Mouse (Mus musculus) fat pad, adult 2 months (tissue): ENCODE results near the gene Olfm1.

ENCODE experiments used
- DNase-seq: peaks from one replicate; pipeline ENCODE4 v3.0.0-alpha.2; 2011; ENCODE audit warnings: low read depth, low spot score; ENCODE audit errors: extremely low read depth

Gene Olfm1

GRCm38 (mm10) chr2:28204167-28204566, 11.4 kb downstream of the Olfm1 start:
- DNase-seq, result no peak

GRCm38 (mm10) chr2:28204677-28205466, 12.1 kb downstream of the Olfm1 start:
- no peak for DNase-seq

GRCm38 (mm10) chr2:28205467-28205805, 12.6 kb downstream of the Olfm1 start:
- DNase-seq, result no peak

- DNase-seq, result no peak
Measured at GRCm38 (mm10) chr2:28205870-28206421, 13.2 kb downstream of the Olfm1 start.

GRCm38 (mm10) chr2:28206472-28206871, 13.7 kb downstream of the Olfm1 start:
- no peak for DNase-seq

- no peak for DNase-seq
Measured at GRCm38 (mm10) chr2:28207200-28207750, 14.5 kb downstream of the Olfm1 start.

GRCm38 (mm10) chr2:28208130-28208745, 15.4 kb downstream of the Olfm1 start:
- no peak for DNase-seq

- no peak for DNase-seq
Measured at GRCm38 (mm10) chr2:28209211-28209610, 16.4 kb downstream of the Olfm1 start.

GRCm38 (mm10) chr2:28209653-28210052, 16.9 kb downstream of the Olfm1 start:
- no peak for DNase-seq

- DNase-seq, result peak; percentile 43
Measured at GRCm38 (mm10) chr2:28210273-28210672, 17.5 kb downstream of the Olfm1 start.

- no peak for DNase-seq
Measured at GRCm38 (mm10) chr2:28211531-28212281, 18.9 kb downstream of the Olfm1 start.

GRCm38 (mm10) chr2:28212911-28213310, 20.1 kb downstream of the Olfm1 start:
- DNase-seq, result no peak

- no peak for DNase-seq
Measured at GRCm38 (mm10) chr2:28216211-28216775, 23.5 kb downstream of the Olfm1 start.

- DNase-seq, result no peak
Measured at GRCm38 (mm10) chr2:28217783-28218182, 25.0 kb downstream of the Olfm1 start.

GRCm38 (mm10) chr2:28218651-28219356, 26.0 kb downstream of the Olfm1 start:
- no peak for DNase-seq

GRCm38 (mm10) chr2:28219625-28220024, 26.8 kb downstream of the Olfm1 start:
- DNase-seq, result no peak

GRCm38 (mm10) chr2:28221803-28222202, 29.0 kb downstream of the Olfm1 start:
- no peak for DNase-seq

- DNase-seq, result no peak
Measured at GRCm38 (mm10) chr2:28224819-28225218, 32.0 kb downstream of the Olfm1 start.

GRCm38 (mm10) chr2:28225906-28226305, 33.1 kb downstream of the Olfm1 start:
- DNase-seq, result no peak

GRCm38 (mm10) chr2:28226971-28227370, 34.2 kb downstream of the Olfm1 start:
- DNase-seq, result no peak
